Mouse (Mus musculus) layer of hippocampus, postnatal 14 days (tissue): ENCODE data around the gene Acsl3. TPM values are rescaled to one million over a fixed set of nuclear protein-coding genes. Genes with fewer than 3 reads are reported as not detected.

Experiments used
- DNase-seq, 2 experiments: peaks; one replicate each; pipeline ENCODE4 v3.0.0; 2021 to 2022; ENCODE audit warnings: low spot score in 2 of 2, mixed read lengths in 1 of 2
- total RNA-seq, 2 experiments: library from RNA; stranded (reverse); gene quantifications; 2 replicates each; pipeline ENCODE4 v1.2.3; 2021

The Acsl3 gene
- total RNA-seq, 2 experiments from 2014 or later = 176 to 182 TPM

- DNase-seq = no peak
Measured at GRCm38 (mm10) chr1:78734261-78735000, 76.8 kb downstream of the Acsl3 start.

DNA sequence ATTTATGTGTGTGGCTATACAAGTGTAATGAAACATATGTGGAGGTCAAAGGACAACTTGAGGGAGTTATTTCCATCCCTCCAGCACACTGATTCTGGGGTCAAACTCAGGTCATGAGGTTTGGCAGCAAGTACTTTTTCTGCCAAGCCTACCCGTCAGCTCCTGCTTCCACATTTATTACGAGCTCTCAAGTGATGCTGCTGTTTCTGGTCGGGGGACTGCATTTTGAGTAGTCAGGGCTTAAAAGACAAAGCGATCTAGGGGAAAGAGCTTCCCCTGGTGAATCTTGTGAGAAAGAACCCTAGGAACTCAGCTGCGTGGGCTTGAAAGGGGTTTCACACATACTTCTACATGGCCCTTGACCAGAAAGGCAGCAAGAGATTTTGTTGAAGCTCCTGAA, 80.0 kb downstream of the Acsl3 start:
- no peak for DNase-seq

- peak in 1 of 2 experiments; percentile 52 for DNase-seq
Measured at GRCm38 (mm10) chr1:78740676-78741075, 83.1 kb downstream of the Acsl3 start.

DNA sequence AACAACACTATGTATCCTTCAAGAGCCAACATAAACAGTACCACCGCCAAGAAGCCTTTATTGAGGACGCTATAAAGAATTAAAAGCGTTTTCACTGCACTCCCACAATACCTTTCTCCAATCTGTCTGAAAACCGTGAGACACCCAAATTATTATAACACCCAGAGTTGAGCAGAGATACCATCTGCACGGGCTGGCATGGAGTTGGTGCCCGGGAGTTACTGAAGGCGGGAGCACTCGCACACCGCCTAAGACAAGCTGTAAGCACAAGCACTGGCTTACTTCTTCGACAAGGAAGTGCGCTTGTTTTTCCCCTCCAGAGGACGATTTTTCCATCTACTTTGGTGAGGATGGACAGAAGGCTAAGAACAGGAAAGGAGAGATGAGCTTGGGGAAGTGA, 84.6 kb downstream of the Acsl3 start:
- peak; percentile 60 to 75 for DNase-seq

DNA sequence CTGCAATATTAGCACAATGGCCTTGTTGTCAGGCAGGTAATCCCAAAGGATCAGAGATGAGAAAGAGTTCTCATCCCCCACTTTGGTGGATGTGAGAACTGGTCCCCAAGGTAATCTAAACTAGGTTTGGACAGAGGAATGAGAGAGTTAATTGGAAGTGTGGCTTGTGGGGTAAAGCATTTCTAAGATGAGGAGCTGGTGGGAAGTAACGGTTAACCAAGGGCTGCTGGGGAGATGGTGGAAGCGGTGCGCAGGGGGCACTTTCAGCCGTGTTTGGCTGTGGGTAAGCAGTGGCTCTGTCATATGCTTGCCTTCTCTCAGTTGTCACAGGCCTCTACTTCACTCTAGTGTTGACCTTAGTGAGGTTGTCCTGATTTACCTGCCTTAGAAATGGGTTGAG, 85.7 kb downstream of the Acsl3 start:
- no peak for DNase-seq

DNA sequence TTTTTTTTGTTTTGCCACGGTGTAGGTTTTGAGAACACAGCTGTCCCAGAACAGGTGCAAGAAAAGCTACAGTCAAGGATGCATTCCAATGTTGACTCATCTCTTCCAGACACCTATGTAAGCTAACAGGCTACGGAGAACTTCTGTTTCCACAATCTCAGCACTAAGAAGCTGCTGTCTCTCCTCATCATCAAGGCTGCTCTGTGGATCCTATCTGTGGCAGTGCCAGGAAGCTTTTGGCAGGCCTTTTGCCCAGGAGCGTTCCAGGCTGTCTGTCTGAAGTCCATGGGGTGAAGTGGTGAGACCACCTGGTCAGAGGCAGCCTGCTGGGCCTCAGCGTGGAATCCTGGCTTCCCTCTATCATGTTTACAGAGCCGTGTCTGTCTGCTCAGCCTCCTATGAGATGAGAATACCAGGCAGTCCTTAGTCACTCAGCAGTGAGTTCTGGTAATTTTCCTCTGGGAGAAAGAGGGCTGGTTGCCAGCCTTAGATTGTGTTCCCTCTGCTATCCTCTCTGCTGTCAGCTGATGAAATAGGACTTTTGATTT, 87.7 kb downstream of the Acsl3 start:
- DNase-seq = peak; percentile 68 to 72

Other genes with a start within 250 kb of the Acsl3 start
- gene Farsb, start 168.9 kb upstream of the Acsl3 start, total RNA-seq = 10 to 100 TPM; 64.3 to 68.0 TPM
- gene Mogat1, start 146.8 kb upstream of the Acsl3 start, total RNA-seq = not detected
- under 1 TPM; 0.14 to 0.17 TPM for gene BC035947, start 145.7 kb upstream of the Acsl3 start, total RNA-seq
- gene Utp14b, start 213 bp downstream of the Acsl3 start, total RNA-seq = 10 to 100 TPM; 25.6 to 25.7 TPM
- gene Kcne4, start 158.9 kb downstream of the Acsl3 start, total RNA-seq = 1 to 10 TPM in 1 of 2 experiments, under 1 TPM in 1; 0.88 to 1.4 TPM